Mouse (Mus musculus) embryo, embryonic 10 days (tissue): ENCODE results near the gene Tubgcp6.

Experiments used
- DNase-seq: peaks from one replicate; pipeline ENCODE4 v3.0.0-alpha.2; 2015; ENCODE audit warnings: low spot score

Tubgcp6 gene

GRCm38 (mm10) chr15:89141905-89142304 lies 19.0 kb upstream of the Tubgcp6 start:
- DNase-seq, result no peak

DNA sequence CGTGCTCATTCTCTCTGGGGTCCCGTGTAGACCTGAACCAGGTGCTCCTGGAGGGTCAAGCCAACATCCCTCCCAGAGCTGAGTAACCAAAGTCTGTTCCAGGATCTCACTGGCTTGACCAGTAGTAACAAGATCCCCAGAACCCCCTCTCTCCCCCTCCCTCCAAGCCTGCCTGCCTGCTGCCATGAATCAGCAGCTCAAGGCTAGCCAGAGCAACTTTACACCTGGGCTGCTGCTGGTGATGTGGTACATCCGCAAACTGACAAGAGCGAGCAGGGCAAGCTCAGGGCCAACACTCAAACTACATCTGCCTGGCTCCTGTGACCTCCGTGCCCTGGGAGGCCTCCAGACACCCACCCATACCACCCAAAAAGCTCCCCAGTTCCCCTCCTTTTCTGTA lies 18.5 kb upstream of the Tubgcp6 start:
- no peak for DNase-seq

DNA sequence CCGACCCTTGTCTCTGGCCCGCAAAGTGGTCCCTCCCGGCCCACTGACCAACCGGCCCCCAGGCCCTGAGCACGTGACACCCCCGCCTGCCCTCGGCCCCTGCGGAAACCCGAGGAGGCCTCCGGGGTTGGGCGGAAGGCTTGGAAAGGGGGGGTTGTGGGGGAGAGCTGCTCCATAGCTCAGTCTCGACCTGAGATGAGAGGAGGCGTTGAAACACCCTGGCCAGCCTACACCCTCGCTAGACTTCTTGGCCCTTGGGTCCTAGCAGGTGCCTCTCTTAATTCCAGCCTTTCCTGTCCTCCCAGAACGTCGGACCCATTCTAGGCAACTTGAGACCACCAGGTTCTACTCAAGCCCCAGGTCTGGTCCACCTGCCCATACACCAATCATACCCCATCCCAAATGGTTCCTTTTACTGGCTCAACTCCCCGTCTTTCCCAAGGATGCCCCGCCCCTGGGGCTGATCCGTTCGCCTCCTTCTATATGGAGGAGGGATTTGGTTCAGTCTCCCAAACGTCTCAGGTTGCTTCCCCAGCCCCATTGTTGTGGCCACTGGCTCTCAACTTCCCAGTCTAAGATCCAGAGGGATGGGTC lies 17.8 kb upstream of the Tubgcp6 start, which contains the start of gene Mapk12:
Gene Mapk12, minus strand, starts transcription at position 45 of the 594 bp plus-strand sequence.
- DNase-seq, result peak; percentile 82

GRCm38 (mm10) chr15:89140048-89140658 lies 17.2 kb upstream of the Tubgcp6 start:
- DNase-seq, result peak; percentile 54

DNA sequence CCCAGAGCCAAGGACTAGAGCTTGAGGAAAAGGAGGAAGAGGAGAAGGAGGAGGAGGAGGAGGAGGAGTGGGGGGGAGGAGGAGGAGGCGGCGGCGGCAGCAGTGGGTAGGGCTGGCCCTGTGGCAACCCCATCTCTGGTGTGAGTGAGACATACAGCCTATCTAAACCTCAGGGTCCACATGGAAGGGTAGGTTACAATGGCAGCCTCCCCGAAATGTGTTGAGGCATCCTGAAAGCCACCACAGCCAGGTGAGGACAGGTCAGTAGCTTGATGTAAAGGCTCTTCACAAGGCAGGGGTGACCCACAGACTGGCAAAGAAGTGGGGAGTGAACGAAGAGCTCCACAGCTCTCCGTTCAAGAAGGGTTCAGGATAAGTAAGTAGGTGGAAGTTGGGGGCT lies 15.6 kb upstream of the Tubgcp6 start:
- DNase-seq, result no peak

GRCm38 (mm10) chr15:89138046-89138405 lies 15.1 kb upstream of the Tubgcp6 start:
- no peak for DNase-seq

DNA sequence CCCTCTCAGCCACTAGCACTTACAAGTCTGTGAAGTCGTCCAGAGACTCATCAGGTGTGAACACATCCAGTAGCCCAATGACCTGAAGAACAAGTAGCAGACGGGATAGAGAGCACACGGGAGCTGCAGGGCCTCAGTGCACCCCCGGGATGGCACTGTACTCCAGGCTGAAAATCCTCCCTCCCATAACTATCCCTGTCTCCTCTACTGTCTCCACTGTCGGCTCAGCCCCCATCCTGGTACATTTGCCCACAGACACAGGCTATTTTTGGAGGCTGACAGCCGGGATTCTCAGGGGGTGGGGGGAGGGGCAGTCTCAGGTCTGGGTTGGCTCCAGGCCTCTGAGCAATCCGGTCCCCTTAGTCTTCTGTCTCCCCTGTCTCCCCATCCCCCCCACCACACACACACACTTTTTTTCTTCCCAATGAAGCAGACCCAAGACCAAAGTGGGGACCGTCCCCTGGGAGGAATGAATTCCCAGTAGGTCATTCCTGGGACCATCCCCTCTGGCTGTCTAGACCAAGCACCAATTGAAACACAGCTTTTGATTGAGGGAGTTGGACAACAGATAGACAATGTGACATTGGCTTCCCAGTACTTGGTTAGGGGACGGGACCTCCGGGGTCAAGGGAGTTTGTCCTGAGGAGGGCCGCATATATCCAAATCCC lies 14.6 kb upstream of the Tubgcp6 start:
- no peak for DNase-seq

- no peak for DNase-seq
These were observed 13.7 kb upstream of the Tubgcp6 start for GRCm38 (mm10) chr15:89136461-89137155.

DNA sequence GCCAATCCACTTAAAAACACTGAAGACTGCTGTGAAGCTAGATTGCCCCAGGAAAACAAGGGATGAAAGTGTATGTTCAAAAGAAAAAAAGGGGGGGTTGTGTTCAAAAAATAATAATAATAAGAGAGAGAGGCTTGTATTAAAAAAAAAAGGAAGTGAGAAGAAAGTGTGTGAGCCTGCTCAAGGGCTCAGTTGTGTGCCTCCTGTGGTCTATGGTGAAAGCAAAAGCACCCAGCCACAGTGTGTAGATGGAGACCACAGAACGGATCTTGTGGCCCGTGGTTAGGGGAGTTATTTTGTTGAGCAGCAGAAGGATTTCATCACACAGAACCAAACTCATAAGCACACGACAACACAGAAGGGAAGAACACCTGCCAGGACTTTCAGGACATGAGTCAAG lies 8.4 kb upstream of the Tubgcp6 start:
- no peak for DNase-seq

GRCm38 (mm10) chr15:89130245-89130644 lies 7.3 kb upstream of the Tubgcp6 start:
- no peak for DNase-seq

DNA sequence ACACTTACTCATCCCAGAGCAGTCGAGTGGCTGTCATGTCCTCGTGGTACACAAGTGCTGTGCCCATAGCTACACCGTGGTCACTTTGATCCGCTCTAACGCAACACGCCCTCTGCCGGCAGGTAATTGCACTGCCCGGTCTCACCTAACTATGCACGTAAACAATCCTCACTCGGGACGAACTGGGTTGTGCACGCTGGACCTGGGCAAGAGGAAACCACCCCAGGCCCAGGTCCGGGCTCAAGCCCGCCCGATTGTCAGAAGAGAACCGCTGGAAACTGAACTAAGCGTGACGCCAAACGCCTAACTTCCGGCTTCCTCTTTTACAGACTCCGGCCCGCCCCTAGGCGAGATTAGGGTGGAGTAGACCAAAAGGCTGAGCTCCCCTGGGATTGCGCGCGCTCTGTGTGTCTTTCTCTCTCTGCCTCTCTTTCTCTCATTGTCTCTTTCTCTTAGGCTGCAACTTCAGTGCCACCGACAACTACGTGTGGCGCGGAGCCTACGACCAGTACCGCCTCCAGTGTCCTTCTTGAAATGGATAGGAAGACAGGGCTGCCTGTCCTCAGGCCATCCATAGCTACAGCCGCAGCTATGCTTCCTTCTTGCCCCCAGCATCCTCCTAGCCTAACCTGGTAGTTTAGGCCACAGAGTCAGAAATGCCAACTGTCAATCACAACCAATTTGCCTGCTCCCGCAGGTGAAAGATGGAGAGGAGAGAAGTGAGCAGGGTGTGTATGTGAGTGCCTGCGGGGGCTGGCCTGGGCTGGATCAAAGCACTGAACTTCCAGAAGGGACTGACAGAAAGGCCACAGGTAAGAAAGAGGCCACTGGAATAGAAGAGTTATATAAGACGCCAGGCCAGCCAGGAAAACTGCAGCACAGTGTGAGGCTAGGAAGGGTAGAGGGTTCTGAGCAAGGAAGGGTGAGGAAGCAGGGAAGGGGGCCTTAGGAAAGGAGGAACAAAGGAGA lies 5.8 kb upstream of the Tubgcp6 start, which contains the start of gene Hdac10:
Gene Hdac10, minus strand, starts transcription at position 319 of the 969 bp plus-strand sequence.
- peak; percentile 94 for DNase-seq

DNA sequence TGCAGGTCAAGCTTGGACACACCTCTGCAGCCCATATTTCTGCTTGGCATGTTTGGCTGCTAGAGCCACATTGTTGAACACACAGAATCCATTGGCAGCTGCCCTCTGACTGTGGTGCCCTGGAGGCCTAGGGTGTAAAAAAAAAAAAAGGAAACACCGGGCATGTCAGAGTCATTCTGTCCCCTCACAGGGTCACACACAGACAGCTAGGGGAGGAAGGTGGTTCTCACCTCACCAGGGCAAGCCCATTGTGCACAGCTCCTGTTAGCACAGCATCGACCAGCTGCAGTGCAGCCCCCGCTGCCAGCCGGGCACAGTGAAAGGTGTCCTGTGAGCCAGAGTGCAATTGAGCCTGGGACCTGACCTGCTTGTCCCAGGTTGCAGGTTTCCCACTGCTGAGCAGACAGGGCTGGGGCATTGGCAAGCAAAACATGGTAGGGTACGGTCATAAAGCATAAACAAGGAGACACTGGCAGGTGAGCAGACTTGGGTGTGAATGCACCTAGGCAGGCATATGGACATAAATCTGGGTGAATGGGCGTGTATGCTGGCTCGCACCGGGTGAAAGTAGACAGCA lies 4.5 kb upstream of the Tubgcp6 start:
- DNase-seq, result no peak

DNA sequence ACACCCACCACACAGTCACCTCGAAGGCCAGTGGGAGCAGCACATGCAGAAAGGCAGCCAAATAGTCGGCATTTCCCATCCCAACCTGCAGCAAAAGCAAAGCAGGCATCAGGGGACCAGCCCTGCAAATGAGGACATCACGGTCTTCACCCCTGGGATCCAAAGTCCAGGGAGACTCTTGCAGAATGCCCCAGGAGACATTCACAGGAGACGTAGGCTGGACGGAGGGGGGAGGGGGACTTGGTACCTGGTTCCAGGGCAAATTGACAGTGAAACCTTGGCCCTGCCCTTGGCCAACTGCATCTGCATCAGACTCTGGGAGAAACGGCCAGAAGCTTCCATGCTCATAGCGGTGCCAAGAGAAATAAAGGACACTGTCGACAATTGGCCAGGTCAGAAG lies 3.7 kb upstream of the Tubgcp6 start:
- no peak for DNase-seq

DNA sequence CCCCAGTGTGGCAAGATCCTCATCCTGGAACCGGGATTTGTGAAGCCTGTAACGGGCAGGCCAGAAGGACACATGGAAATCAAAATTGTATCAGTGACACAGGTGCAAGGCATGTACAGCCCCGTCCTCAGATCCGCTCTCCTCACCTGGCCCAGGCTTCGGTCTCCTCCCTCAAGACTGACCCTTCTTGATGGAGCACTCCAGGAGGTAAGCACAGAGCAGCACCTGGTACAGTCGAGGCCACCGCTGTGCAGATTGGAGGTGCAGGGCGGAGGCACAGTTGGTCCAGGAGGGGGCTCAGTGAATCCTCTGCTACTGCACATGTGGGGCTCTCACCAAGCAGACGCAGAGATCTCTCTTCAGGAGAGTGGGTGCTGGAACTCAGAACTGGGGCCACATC lies 2.4 kb upstream of the Tubgcp6 start:
- DNase-seq, result no peak

- no peak for DNase-seq
These were observed 1.4 kb upstream of the Tubgcp6 start for GRCm38 (mm10) chr15:89124312-89124711.

DNA sequence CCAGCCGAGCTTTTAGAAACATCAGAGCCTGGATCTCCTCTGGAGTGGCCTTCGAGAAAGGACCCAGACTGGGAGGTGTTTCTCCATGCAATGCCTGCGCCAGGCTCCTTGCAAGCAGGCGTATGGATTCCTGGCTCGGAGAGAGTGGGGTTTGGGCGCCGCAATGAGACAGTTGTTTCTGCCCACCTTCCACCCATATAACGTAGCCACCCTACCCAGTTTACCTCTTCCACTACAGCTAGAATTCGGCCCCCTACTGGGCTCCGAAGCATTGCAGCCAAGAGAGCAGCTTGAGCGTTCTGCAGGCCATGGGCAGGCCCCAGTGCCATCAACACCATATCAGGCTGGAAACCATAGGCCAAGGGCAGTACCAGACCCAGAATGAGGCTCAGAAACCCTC lies 683 bp upstream of the Tubgcp6 start:
- peak; percentile 54 for DNase-seq

DNA sequence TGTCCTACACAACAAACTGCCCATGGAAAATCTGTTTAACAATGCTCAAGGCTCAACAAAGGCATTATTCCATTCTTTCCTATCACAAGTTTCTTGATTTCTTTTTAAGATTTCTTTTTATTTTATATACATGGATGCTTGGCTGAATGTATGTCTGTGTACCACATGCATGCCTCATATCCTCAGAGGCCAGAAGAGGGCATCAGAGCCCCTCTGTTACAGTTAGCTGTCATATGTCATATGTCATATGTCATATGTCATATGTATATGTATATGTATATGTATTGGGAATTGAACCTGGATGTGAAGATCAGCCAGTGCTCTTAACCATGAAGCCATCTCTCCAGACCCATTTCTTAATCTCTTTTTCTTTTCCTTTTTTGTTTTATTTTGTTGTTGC lies 4.9 kb downstream of the Tubgcp6 start:
- DNase-seq, result no peak

- DNase-seq, result no peak
These were observed 12.8 kb downstream of the Tubgcp6 start for GRCm38 (mm10) chr15:89110147-89110546.

GRCm38 (mm10) chr15:89106976-89107375 lies 15.9 kb downstream of the Tubgcp6 start:
- DNase-seq, result no peak

DNA sequence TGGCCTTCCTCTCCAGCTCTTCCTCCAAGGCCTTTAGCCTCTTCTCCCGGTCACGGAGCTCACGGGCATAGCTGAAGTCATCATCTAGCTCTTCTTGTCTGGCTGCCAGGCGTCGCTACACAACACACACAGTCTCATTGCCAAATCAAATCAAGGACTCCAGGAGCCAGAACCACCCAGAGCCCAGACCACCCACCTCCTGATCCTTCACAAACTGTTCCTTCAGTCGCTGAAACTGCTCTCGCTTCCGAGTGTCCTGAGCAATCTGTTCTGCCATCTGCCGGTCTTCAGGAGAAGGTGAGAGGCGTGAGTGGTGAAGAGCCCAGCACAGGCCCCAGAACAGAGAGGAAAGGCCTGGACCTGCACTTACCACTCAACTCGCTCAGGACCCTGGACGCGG lies 16.8 kb downstream of the Tubgcp6 start:
- no peak for DNase-seq

GRCm38 (mm10) chr15:89104425-89104824 lies 18.5 kb downstream of the Tubgcp6 start:
- DNase-seq, result no peak
